Mouse (Mus musculus): ENCODE measurements around the gene St6galnac5.

DNA sequence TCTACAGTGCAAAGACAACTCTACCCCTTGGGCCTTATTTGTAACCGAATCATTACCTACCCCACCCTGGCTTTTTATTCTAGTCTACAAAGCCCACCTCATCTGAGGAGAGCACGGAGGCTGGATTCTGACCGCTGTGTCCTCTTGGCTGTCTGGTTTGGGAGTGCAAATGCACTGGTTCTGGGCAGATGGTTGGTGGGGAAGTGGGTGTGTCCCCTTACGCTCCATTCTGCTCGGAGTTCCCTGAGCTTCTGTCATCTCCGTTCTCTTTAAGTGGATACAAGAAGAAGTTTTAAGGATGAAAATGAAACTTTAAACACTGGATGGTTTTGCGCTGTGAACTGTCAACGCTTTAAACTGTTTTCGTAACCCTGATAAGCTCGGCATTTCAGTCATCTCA lies 68.9 kb downstream of the St6galnac5 start:
- TF ChIP-seq NRF1 (IDR thresholded peaks at IDR 0.05; ENCODE audit: low read depth, low read length): no peak
- no peak for TF ChIP-seq USF1 (IDR thresholded peaks at IDR 0.05; ENCODE audit: low read depth, low read length)
- TF ChIP-seq POLR2A (IDR thresholded peaks at IDR 0.05; ENCODE audit: low read depth, low read length): no peak
- TF ChIP-seq E2F4 (IDR thresholded peaks at IDR 0.05; ENCODE audit: insufficient replicate concordance, low read depth, low read length): no peak
- TF ChIP-seq EP300 (IDR thresholded peaks at IDR 0.05; ENCODE audit: low read length): no peak

Measured in CH12.LX (cell line).